Mouse (Mus musculus): ENCODE data around the gene Pitpnb. TPM values are rescaled to one million over a fixed set of nuclear protein-coding genes. Genes with fewer than 3 reads are reported as not detected.

Pitpnb gene
- total RNA-seq, 2 experiments from 2014 or later, result 68.3 to 73.7 TPM

GRCm38 (mm10) chr5:111420011-111420691 is 89.6 kb downstream of the Pitpnb start:
- peak; percentile 37 to 51 for DNase-seq (ENCODE audit: low spot score in 2 of 2)

- DNase-seq (ENCODE audit: low spot score in 2 of 2), result no peak
Measured at GRCm38 (mm10) chr5:111420896-111421295, 90.3 kb downstream of the Pitpnb start.

DNA sequence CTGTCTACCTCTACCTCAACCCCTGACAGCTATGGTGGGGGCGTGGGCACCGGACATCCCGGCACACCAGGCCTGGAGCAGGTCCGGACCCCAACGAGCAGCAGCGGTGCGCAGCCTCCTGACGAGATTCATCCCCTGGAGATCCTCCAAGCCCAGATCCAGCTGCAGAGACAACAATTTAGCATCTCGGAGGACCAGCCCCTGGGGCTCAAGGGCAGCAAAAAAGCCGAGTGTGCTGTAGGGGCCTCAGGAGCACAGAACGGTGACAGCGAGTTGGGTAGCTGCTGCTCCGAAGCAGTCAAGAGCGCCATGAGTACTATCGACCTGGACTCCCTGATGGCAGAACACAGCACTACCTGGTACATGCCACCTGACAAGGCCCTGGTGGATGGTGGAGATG is 90.9 kb downstream of the Pitpnb start:
- no peak for DNase-seq (ENCODE audit: low spot score in 2 of 2)

DNA sequence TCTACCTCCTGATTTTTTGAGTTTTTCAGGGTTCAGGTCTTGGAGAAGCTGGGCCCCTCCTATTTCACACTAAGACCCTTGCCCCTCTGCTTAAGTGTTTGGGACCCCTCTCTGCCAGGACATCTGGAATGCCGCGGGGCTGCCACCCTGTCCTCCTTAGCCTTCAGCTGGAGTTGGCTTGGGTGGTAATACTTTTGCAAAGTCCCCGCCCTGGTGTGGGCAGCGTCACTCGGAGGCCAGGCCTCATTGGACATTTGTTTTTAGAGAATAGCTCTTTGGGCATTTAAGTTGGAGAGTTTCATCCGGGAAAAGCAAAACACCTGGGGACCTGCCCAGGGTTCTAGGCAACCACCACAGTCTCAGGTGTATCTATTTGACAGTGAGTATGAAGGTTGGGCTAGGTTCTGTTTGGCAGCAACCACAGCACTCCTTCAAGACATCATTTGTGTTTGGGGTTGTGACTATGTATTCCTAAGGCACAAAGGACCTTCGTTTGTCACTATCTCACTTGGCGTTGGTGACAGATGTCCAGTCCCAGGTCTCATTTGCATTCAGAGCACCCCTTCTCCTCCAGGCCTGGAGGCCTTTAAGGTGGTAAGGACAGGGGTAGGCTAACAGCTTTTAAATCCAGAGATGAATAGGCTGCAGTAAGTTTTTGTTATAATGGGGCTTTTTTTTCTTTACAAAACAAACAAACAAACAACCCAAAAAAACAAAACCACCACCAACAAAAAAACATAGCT is 91.7 kb downstream of the Pitpnb start:
- DNase-seq (ENCODE audit: low spot score in 2 of 2), result no peak

DNA sequence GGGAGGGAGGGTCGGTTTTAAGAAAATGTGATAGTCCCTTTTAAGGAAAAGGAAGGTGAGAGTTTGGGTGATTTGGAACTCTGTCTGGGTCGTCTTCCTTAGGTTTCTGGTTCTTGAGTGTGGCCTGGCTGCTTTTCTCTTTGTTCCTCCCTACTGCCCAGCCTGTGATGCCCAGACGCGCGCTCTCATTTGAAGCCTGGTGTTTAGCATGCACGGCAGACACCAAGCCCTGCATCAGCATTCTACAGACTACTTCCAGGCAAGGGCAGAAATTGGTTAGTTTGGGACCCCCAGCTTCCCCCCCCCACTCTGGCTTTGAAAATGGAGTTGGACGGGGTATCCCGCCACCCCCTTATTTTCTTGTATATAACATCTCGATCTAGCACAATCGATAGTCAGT is 92.4 kb downstream of the Pitpnb start:
- DNase-seq (ENCODE audit: low spot score in 2 of 2), result no peak

GRCm38 (mm10) chr5:111423616-111424015 is 93.1 kb downstream of the Pitpnb start:
- no peak for DNase-seq (ENCODE audit: low spot score in 2 of 2)

GRCm38 (mm10) chr5:111425813-111426212 is 95.2 kb downstream of the Pitpnb start:
- no peak for DNase-seq (ENCODE audit: low spot score in 2 of 2)

GRCm38 (mm10) chr5:111426249-111426648 is 95.7 kb downstream of the Pitpnb start:
- no peak for DNase-seq (ENCODE audit: low spot score in 2 of 2)

DNA sequence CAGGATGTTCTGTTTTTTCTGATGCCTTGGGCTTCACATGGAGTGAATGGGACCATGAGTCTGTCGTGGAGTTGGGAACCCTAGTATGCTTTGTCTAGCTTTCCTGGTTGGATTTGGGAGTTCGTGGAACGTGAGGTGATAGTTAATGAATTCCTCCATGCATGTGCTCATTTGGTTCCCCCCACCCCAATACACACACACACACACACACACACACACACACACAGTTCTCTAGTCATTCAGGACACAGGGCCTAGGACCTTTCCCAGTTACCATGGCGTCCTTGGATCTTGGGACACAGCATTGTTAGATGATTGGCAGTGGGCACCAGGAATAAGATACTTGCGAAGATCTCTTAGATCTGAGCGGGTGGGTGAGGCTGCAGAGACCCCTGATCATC is 98.3 kb downstream of the Pitpnb start:
- no peak for DNase-seq (ENCODE audit: low spot score in 2 of 2)

- DNase-seq (ENCODE audit: low spot score in 2 of 2), result no peak
Measured at GRCm38 (mm10) chr5:111429726-111430125, 99.2 kb downstream of the Pitpnb start.

- no peak for DNase-seq (ENCODE audit: low spot score in 2 of 2)
Measured at GRCm38 (mm10) chr5:111431007-111431730, 100.6 kb downstream of the Pitpnb start.

GRCm38 (mm10) chr5:111432842-111433241 is 102.3 kb downstream of the Pitpnb start:
- DNase-seq (ENCODE audit: low spot score in 2 of 2), result no peak

GRCm38 (mm10) chr5:111434342-111434842 is 103.8 kb downstream of the Pitpnb start:
- no peak for DNase-seq (ENCODE audit: low spot score in 2 of 2)

DNA sequence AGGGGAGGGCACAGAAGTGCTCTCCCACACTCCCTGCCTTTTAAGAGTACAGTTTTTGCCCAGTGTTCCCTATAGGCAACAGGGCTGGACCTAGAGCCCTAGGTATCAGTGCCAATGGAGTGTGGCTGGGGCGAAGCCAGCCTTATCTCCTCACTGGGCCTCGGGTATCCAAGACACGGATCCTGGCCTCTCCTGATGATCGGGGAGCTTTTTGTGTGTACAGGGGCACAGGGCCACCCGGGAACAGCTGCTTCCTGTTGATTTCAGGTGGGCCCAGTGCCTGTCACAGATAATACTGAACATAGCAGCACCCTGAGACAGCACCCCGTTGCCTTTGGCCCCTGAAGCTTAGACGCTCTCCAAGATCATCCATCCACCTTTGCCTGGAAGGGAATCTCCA is 105.7 kb downstream of the Pitpnb start:
- no peak for DNase-seq (ENCODE audit: low spot score in 2 of 2)

DNA sequence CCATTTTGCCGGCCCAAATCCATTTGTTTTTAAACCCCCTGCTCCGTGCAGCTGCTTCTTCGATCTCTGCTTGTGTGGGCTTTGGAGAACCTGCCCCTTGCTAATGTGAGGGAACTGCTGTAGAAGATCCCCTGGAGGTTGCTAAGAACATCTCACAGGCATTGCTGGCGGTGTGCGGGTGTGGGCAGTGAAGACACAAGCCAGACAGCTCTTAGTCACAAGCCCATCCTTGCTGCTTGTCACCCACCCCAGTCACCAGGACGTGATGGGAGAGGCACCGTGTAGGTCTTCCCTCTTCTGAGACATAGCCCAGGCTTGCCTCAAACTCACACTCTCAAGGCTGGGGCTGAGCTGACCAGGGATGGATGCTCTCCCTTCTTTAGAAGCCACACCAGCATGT is 106.6 kb downstream of the Pitpnb start:
- DNase-seq (ENCODE audit: low spot score in 2 of 2), result no peak

Other genes with a start within 250 kb of the Pitpnb start
- 10 to 100 TPM; 33.7 to 36.8 TPM for gene Mn1, start 86.6 kb downstream of the Pitpnb start, total RNA-seq (2021)

All from layer of hippocampus, postnatal 10 days (tissue).